Mouse (Mus musculus): ENCODE measurements at regions not wholly inside any gene's neighbourhood (a gene's known extent, or its start where the extent isn't known, plus 50 kb on each side); places are given as distances from the start of the nearest gene placed in this dataset.

DNA sequence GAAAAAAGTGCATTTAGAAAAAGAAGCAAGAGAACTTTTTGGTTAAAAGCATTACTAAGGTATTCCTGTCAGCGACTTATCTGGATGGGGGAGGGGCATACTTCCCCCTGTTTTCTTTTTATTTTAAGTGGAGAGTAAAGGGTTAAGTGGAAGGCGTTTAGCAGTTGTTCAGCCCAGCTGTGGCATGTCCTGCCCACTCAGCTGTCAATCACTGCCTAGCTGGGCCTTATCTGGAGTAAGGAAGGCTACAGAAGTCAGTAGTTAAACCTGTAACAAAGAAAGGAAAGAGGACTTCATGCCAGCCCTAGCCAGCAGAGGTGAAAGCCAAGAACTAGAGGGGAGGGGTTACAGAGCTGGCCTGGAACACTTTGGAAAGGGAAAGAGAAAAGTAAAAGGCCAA is 142.6 kb downstream of the Vmn2r96 start:
- WGBS = 58% methylated on average over 2 of the region's 2 CpGs
- no peaks in the 10 kb centered on the region for H3K36me3 ChIP-seq
- no peak overlapping the region for H3K9ac ChIP-seq
- no peaks in the 10 kb centered on the region for H3K4me1 ChIP-seq
- H3K4me2 ChIP-seq (replicated peaks) = no peak overlapping the region
- H3K27me3 ChIP-seq = no peaks in the 10 kb centered on the region
- H3K27ac ChIP-seq = no peak overlapping the region
- peaks cover 38% of the 10 kb centered on the region for H3K9me3 ChIP-seq (replicated peaks)
- ATAC-seq (ENCODE audit: low FRiP score) = no peak
- H3K4me3 ChIP-seq = no peak overlapping the region

DNA sequence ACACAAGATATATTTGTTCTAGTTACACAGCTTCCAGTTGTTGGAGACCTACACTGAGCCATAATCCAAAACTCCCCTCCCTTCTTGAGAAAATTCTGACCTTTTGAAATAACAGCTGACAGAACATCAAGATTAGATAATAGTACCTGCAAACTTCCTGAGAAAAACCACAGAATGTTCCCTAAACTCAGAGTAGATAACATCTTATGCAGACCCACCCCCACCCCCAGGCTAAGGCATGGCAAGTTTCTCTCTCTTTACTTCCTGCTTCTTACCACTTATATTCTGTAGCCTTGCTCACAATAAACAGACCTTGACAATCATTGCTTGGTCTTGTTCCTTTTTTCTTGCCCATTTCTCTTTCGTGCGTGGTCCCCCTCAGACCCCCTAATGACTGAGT is 145.3 kb downstream of the Vmn2r96 start:
- Histone ChIP-seq H3K27me3 (no peaks in the 10 kb centered on the region), H3K4me3 (no peak overlapping the region), H3K27ac (no peak overlapping the region), H3K4me2 (replicated peaks) (no peak overlapping the region), H3K36me3 (no peaks in the 10 kb centered on the region), H3K9me3 (replicated peaks) (peaks cover 54% of the 10 kb centered on the region), H3K4me1 (no peaks in the 10 kb centered on the region), H3K9ac (no peak overlapping the region)
- ATAC-seq (ENCODE audit: low FRiP score) = no peak
- 83% methylated on average over 2 of the region's 2 CpGs for WGBS

DNA sequence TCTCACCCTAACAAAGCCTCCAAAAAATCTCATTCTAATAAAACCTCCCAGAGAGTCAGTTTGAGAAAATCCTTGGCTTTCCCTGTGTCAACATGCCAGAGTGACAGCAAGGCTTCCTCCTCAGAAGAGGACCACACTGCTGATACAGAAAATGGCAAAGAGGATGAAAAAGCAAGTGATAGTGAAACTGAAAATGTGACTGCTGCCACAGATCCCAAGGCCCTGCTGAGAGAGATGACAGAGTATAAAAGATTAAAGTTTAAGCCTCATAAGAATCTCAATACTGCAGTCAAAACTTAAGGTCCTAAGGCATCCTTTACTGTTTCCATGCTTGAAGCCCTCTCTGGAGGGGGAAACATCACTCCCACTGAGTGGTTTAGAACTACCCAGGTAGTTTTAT is 146.8 kb downstream of the Vmn2r96 start:
- no peak overlapping the region for H3K27ac ChIP-seq
- H3K27me3 ChIP-seq = no peaks in the 10 kb centered on the region
- H3K36me3 ChIP-seq = no peaks in the 10 kb centered on the region
- no peak for ATAC-seq (ENCODE audit: low FRiP score)
- H3K4me2 ChIP-seq (replicated peaks) = no peak overlapping the region
- no peak overlapping the region for H3K9ac ChIP-seq
- H3K4me3 ChIP-seq = no peak overlapping the region
- peaks cover 47% of the 10 kb centered on the region for H3K9me3 ChIP-seq (replicated peaks)
- no peaks in the 10 kb centered on the region for H3K4me1 ChIP-seq

Measured in hindbrain, embryonic 12.5 days (tissue).